Mouse (Mus musculus) midbrain, embryonic 12.5 days (tissue): ENCODE data around the gene Sdcbp2. TPM values are rescaled to one million over a fixed set of nuclear protein-coding genes. Genes with fewer than 3 reads are reported as not detected.

Experiments used
- ATAC-seq: fragments of 200-750 bp; cut with Nextera tagmentation; 2 replicates; pipeline ENCODE4 v1.8.0; 2017; ENCODE audit warnings: low read depth, moderate TSS enrichment, moderate library complexity; ENCODE audit not compliant: low FRiP score
- H3K27ac ChIP-seq: fragments of 300-500 bp; sonication (generic); replicated peaks from 2 replicates; pipeline ENCODE4 v1.5.1; 2016; ENCODE audit warnings: mild to moderate bottlenecking
- H3K27me3 ChIP-seq: fragments of 300-500 bp; sonication (generic); 2 replicates; pipeline ENCODE4 v1.6.1; 2016; ENCODE audit warnings: mild to moderate bottlenecking
- H3K36me3 ChIP-seq: fragments of 300-500 bp; sonication (generic); 2 replicates; pipeline ENCODE4 v1.6.1; 2016
- H3K4me1 ChIP-seq: fragments of 300-500 bp; sonication (generic); 2 replicates; pipeline ENCODE4 v1.6.1; 2016
- H3K4me2 ChIP-seq: fragments of 300-500 bp; sonication (generic); replicated peaks from 2 replicates; pipeline ENCODE4 v1.6.1; 2016; ENCODE audit warnings: mild to moderate bottlenecking, moderate library complexity
- H3K4me3 ChIP-seq: fragments of 300-500 bp; sonication (generic); 2 replicates; pipeline ENCODE4 v1.5.1; 2016; ENCODE audit warnings: mild to moderate bottlenecking
- H3K9ac ChIP-seq: fragments of 300-500 bp; sonication (generic); replicated peaks from 2 replicates; pipeline ENCODE4 v1.6.1; 2016; ENCODE audit warnings: mild to moderate bottlenecking, moderate library complexity
- H3K9me3 ChIP-seq: fragments of 300-500 bp; sonication (generic); 2 replicates; pipeline ENCODE4 v1.6.1; 2016; ENCODE audit warnings: mild to moderate bottlenecking
- WGBS: fragments of 180-500 bp; shearing (Covaris S2); methylation state at CpG from one replicate; pipeline ENCODE4 v1.1.7; 2016; 5-methylcytosine and 5-hydroxymethylcytosine counted together
- polyA plus RNA-seq: library from polyadenylated mRNA; unstranded; fragments of >200 nt; fragmentation: Nextera tagmentation; extraction: Ambion mirVana; gene quantifications from 2 replicates; pipeline ENCODE4 v1.2.1, GENCODE M21; 2016

Sdcbp2 gene
- polyA plus RNA-seq, 1 experiment from 2014 or later, result 0.50 TPM

DNA sequence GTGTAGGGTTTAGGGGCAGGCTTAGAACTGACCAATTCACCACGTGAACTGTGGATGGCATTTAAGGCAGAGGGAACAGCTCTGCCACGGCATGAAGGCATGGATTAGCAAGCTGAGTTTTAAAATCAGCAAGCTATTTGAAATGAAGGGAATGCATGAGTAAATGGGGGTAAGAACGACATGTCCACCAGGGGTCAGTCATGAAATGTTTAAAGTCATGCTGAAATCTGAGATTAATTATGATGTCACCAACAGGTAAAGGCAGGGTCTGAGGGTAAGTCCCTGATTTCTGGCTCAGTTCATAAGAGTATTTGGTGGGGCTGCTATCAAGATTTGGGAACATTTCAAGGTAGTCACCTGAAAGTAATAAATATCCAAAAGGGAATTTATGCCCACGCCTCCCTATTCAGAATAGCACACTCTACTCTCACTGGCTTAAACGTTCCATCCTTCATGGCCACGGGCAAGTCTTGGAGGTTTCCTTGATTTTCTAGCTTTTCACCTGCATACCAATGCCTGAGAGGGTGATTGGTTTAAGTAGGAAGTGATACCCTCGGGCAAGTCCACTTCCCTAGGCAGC is 2.8 kb downstream of the Sdcbp2 start:
- Histone ChIP-seq H3K27ac (peak overlapping the region; percentile 60; the same call in 1 of the 2 replicates), H3K27me3 (peaks cover 9% of the 10 kb centered on the region), H3K36me3 (no peaks in the 10 kb centered on the region), H3K9ac (peak overlapping the region; percentile 57), H3K4me2 (peak overlapping the region; percentile 76), H3K9me3 (no peaks in the 10 kb centered on the region), H3K4me3 (peak overlapping the region; percentile 46), H3K4me1 (peaks cover 15% of the 10 kb centered on the region)
- WGBS, result 17% methylated on average over 7 of the region's 7 CpGs
- ATAC-seq, result peak; percentile 28

GRCm38 (mm10) chr2:151575699-151576389 is 3.4 kb downstream of the Sdcbp2 start:
- ATAC-seq, result peak; percentile 94
- Histone ChIP-seq H3K4me2 (peak overlapping the region; percentile 76), H3K4me1 (peaks cover 15% of the 10 kb centered on the region), H3K36me3 (no peaks in the 10 kb centered on the region), H3K4me3 (peak overlapping the region; percentile 46), H3K9me3 (no peaks in the 10 kb centered on the region), H3K27me3 (peaks cover 9% of the 10 kb centered on the region), H3K27ac (peak overlapping the region; percentile 60), H3K9ac (peak overlapping the region; percentile 57)
- WGBS, result under 1% methylated on average over 38 of the region's 38 CpGs

- H3K4me1 ChIP-seq, result peaks cover 15% of the 10 kb centered on the region
- 87% methylated on average over 4 of the region's 4 CpGs for WGBS
- H3K27me3 ChIP-seq, result peaks cover 9% of the 10 kb centered on the region
- no peaks in the 10 kb centered on the region for H3K9me3 ChIP-seq
- H3K27ac ChIP-seq, result no peak overlapping the region
- ATAC-seq, result no peak
- H3K4me3 ChIP-seq, result no peak overlapping the region
- H3K36me3 ChIP-seq, result no peaks in the 10 kb centered on the region
- no peak overlapping the region for H3K4me2 ChIP-seq
- H3K9ac ChIP-seq, result no peak overlapping the region
These were observed 6.8 kb downstream of the Sdcbp2 start for GRCm38 (mm10) chr2:151579183-151579582.

- Histone ChIP-seq H3K4me1 (peaks cover 7% of the 10 kb centered on the region), H3K36me3 (no peaks in the 10 kb centered on the region), H3K9ac (no peak overlapping the region), H3K4me2 (no peak overlapping the region), H3K9me3 (no peaks in the 10 kb centered on the region), H3K4me3 (no peak overlapping the region), H3K27ac (no peak overlapping the region), H3K27me3 (peaks cover 5% of the 10 kb centered on the region)
- 57% methylated on average over 1 of the region's 1 CpGs for WGBS
- no peak for ATAC-seq
These were observed 8.5 kb downstream of the Sdcbp2 start for GRCm38 (mm10) chr2:151580945-151581344.

GRCm38 (mm10) chr2:151585934-151586333 is 13.5 kb downstream of the Sdcbp2 start:
- Histone ChIP-seq H3K4me1 (no peaks in the 10 kb centered on the region), H3K9ac (no peak overlapping the region), H3K27ac (no peak overlapping the region), H3K9me3 (no peaks in the 10 kb centered on the region), H3K27me3 (no peaks in the 10 kb centered on the region), H3K36me3 (no peaks in the 10 kb centered on the region), H3K4me3 (no peak overlapping the region), H3K4me2 (no peak overlapping the region)
- WGBS, result 66% methylated on average over 3 of the region's 3 CpGs
- no peak for ATAC-seq

DNA sequence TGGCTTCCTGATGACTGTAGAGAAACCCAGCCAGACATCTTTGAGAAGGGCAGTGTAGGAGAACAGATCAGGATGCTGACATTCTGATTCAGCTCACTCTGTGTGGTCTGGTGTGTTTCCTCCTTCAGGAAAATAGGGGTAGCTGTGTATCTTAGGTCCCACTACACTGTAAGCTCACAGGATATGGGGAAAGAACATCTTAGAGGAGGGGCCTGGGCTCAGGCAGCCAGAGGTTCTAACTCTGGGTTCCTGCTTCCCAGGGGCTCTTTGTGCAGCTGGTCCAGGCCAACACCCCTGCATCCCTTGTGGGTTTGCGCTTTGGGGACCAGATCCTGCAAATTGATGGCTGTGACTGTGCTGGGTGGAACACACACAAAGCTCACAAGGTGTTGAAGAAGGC is 14.4 kb downstream of the Sdcbp2 start:
- Histone ChIP-seq H3K9ac (no peak overlapping the region), H3K27me3 (no peaks in the 10 kb centered on the region; the same call in 1 of the 2 replicates), H3K27ac (no peak overlapping the region), H3K4me1 (no peaks in the 10 kb centered on the region), H3K4me3 (no peak overlapping the region), H3K4me2 (no peak overlapping the region), H3K36me3 (no peaks in the 10 kb centered on the region), H3K9me3 (no peaks in the 10 kb centered on the region)
- WGBS, result 92% methylated on average over 1 of the region's 1 CpGs
- ATAC-seq, result no peak

- 84% methylated on average over 9 of the region's 9 CpGs for WGBS
- no peak for ATAC-seq
- Histone ChIP-seq H3K27ac (no peak overlapping the region), H3K4me1 (no peaks in the 10 kb centered on the region), H3K9ac (no peak overlapping the region), H3K4me2 (no peak overlapping the region), H3K4me3 (no peak overlapping the region), H3K36me3 (no peaks in the 10 kb centered on the region), H3K9me3 (no peaks in the 10 kb centered on the region), H3K27me3 (no peaks in the 10 kb centered on the region; the same call in 1 of the 2 replicates)
These were observed 14.9 kb downstream of the Sdcbp2 start for GRCm38 (mm10) chr2:151587306-151587705.

- 72% methylated on average over 2 of the region's 2 CpGs for WGBS
- Histone ChIP-seq H3K27me3 (0 out of 2 replicates have a peak, but pooled peaks cover 5% of the 10 kb centered on the region), H3K4me2 (no peak overlapping the region), H3K4me1 (peaks cover 4% of the 10 kb centered on the region), H3K9ac (no peak overlapping the region), H3K27ac (no peak overlapping the region), H3K9me3 (no peaks in the 10 kb centered on the region), H3K36me3 (no peaks in the 10 kb centered on the region), H3K4me3 (no peak overlapping the region)
- no peak for ATAC-seq
These were observed 25.6 kb downstream of the Sdcbp2 start for GRCm38 (mm10) chr2:151598068-151598467.

DNA sequence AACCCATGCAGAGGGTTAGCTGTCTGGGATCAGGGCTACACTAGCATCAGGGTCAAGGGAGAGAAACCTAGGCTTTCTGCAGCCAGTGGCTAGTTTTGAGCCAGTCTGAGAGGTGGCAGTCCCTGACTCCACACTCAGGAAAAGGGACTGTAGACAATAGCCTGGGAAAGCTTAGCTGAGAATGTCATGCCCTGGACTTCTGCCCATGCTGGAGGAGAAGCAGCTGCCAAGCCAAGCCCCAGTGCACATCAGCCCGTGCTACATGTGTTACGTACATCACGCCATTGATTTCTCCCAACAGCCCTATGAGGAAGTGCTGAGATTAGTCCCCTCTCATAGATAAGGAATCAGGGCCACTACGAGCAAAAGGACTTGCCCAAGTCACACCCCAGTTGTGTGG is 29.7 kb downstream of the Sdcbp2 start:
- H3K9ac ChIP-seq, result no peak overlapping the region
- no peaks in the 10 kb centered on the region for H3K36me3 ChIP-seq
- 83% methylated on average over 4 of the region's 4 CpGs for WGBS
- no peak for ATAC-seq
- H3K9me3 ChIP-seq, result no peaks in the 10 kb centered on the region
- H3K27ac ChIP-seq, result no peak overlapping the region
- H3K4me1 ChIP-seq, result peaks cover 27% of the 10 kb centered on the region
- no peak overlapping the region for H3K4me3 ChIP-seq
- H3K4me2 ChIP-seq, result no peak overlapping the region
- H3K27me3 ChIP-seq, result 0 out of 2 replicates have a peak, but pooled peaks cover 5% of the 10 kb centered on the region

- Histone ChIP-seq H3K9me3 (no peaks in the 10 kb centered on the region), H3K4me1 (peaks cover 27% of the 10 kb centered on the region), H3K27ac (peak overlapping the region; percentile 69), H3K4me3 (no peak overlapping the region), H3K4me2 (peak overlapping the region; percentile 13; the same call in 1 of the 2 replicates), H3K9ac (no peak overlapping the region), H3K27me3 (0 out of 2 replicates have a peak, but pooled peaks cover 5% of the 10 kb centered on the region), H3K36me3 (no peaks in the 10 kb centered on the region)
- peak; percentile 78 for ATAC-seq
- 4% methylated on average over 4 of the region's 4 CpGs for WGBS
These were observed 31.2 kb downstream of the Sdcbp2 start for GRCm38 (mm10) chr2:151603630-151604029.

GRCm38 (mm10) chr2:151605437-151605987 is 33.1 kb downstream of the Sdcbp2 start:
- WGBS, result 47% methylated on average over 10 of the region's 11 CpGs
- Histone ChIP-seq H3K9me3 (no peaks in the 10 kb centered on the region), H3K4me2 (no peak overlapping the region), H3K27ac (no peak overlapping the region), H3K4me3 (no peak overlapping the region), H3K9ac (no peak overlapping the region), H3K36me3 (no peaks in the 10 kb centered on the region), H3K27me3 (no peaks in the 10 kb centered on the region), H3K4me1 (peaks cover 33% of the 10 kb centered on the region)
- ATAC-seq, result peak; percentile 42

- Histone ChIP-seq H3K9me3 (no peaks in the 10 kb centered on the region), H3K27ac (no peak overlapping the region), H3K9ac (no peak overlapping the region), H3K27me3 (no peaks in the 10 kb centered on the region), H3K4me1 (peaks cover 26% of the 10 kb centered on the region), H3K4me2 (no peak overlapping the region), H3K4me3 (no peak overlapping the region), H3K36me3 (no peaks in the 10 kb centered on the region)
- no peak for ATAC-seq
- WGBS, result 100% methylated on average over 1 of the region's 1 CpGs
These were observed 36.0 kb downstream of the Sdcbp2 start for GRCm38 (mm10) chr2:151608435-151608834.
